Mouse (Mus musculus) G1E (cell line): ENCODE data around the gene Nif3l1. TPM values are rescaled to one million over a fixed set of nuclear protein-coding genes. Genes with fewer than 3 reads are reported as not detected.

ENCODE experiments used
- ATAC-seq: 2 replicates; pipeline ENCODE4 v1.8.0; 2016; ENCODE audit warnings: mild to moderate bottlenecking; ENCODE audit not compliant: insufficient number of reproducible peaks, poor library complexity, low FRiP score, severe bottlenecking; ENCODE audit errors: extremely low read depth
- DNase-seq: peaks from one replicate; pipeline ENCODE4 v3.0.0; 2012; ENCODE audit warnings: low spot score
- H3K27me3 ChIP-seq: 2 replicates; pipeline ENCODE4 v1.6.1; 2012; ENCODE audit warnings: mild to moderate bottlenecking, low read length, inconsistent platforms; ENCODE audit not compliant: insufficient read depth
- H3K36me3 ChIP-seq: replicated peaks from 2 replicates; pipeline ENCODE3; 2012; ENCODE audit warnings: mild to moderate bottlenecking, inconsistent platforms
- H3K4me1 ChIP-seq: 2 replicates; pipeline ENCODE4 v1.6.1; 2012; ENCODE audit warnings: low read depth, low read length, inconsistent platforms, mixed read lengths; ENCODE audit not compliant: insufficient read depth
- H3K4me3 ChIP-seq: 2 replicates; pipeline ENCODE4 v1.5.1; 2012; ENCODE audit warnings: low read depth, mild to moderate bottlenecking, inconsistent platforms, low read length, moderate library complexity, mixed read lengths
- H3K9me3 ChIP-seq: replicated peaks from 2 replicates; pipeline ENCODE4 v1.6.1; 2012; ENCODE audit warnings: inconsistent platforms
- CTCF ChIP-seq: IDR thresholded peaks from 2 replicates; pipeline ENCODE4 v1.5.1; 2012; ENCODE audit warnings: low read depth, low read length, inconsistent platforms, mixed read lengths
- GATA1 ChIP-seq: IDR thresholded peaks from 2 replicates; pipeline ENCODE4 v1.6.1; 2012; ENCODE audit warnings: borderline replicate concordance, low read length, inconsistent platforms, mixed read lengths
- GATA2 ChIP-seq: IDR thresholded peaks from 2 replicates; pipeline ENCODE4 v1.6.1; 2012; ENCODE audit warnings: low read depth, low read length, inconsistent platforms, borderline replicate concordance
- POLR2AphosphoS5 ChIP-seq: IDR thresholded peaks from 2 replicates; pipeline ENCODE4 v1.6.1; 2012; ENCODE audit warnings: low read depth, low read length, inconsistent platforms; ENCODE audit not compliant: insufficient replicate concordance
- TAL1 ChIP-seq: conservative IDR thresholded peaks from 2 replicates; pipeline ENCODE4 v1.6.1; 2012; ENCODE audit warnings: low read depth, low read length, inconsistent platforms, mixed read lengths
- polyA plus RNA-seq: library from polyadenylated mRNA; stranded (reverse); fragments of >175 nt; gene quantifications from 2 replicates; pipeline ENCODE4 v1.2.3, GENCODE M21; 2012
- total RNA-seq, 2 experiments: library from RNA; stranded (forward) in 1 of 2; stranded (reverse) in 1 of 2; fragments of 200-1000 nt in 1 of 2; fragments of >200 nt in 1 of 2; fragmentation: Nextera tagmentation in 1 of 2; gene quantifications; 2 replicates each; pipeline ENCODE4 v1.2.3; 2014 to 2017

Gene Nif3l1
- total and polyA plus RNA-seq, 3 experiments, result 10.1 to 69.5 (median 48.7) TPM

DNA sequence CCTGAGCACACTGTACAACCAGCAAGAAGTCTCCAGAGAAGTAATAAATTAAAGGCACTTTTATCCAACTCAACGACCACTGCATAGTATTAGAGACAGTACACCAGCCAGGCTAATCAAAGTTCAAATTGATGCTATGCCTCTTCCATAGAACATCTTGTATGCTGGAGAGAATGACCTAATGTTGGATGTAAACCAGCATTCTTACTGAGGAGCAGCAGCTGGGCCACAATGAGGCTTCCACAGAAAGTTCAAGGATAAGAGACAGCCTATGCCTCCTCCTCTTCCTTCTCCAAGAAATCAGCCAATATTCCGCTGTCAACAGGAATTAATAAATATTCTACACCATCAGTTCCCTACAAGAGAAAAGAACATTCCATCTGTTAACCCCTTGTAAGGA is 19.0 kb downstream of the Nif3l1 start:
- ATAC-seq, result no peak
- H3K27me3 ChIP-seq, result no peaks in the 10 kb centered on the region
- DNase-seq, result no peak
- no peaks in the 10 kb centered on the region for H3K9me3 ChIP-seq
- H3K4me3 ChIP-seq, result no peak overlapping the region
- H3K36me3 ChIP-seq, result peaks cover 92% of the 10 kb centered on the region
- H3K4me1 ChIP-seq, result no peaks in the 10 kb centered on the region
- TF ChIP-seq POLR2AphosphoS5, result no peak
- TF ChIP-seq GATA2, result no peak
- no peak for TF ChIP-seq TAL1
- no peak for TF ChIP-seq GATA1
- TF ChIP-seq CTCF, result no peak

DNA sequence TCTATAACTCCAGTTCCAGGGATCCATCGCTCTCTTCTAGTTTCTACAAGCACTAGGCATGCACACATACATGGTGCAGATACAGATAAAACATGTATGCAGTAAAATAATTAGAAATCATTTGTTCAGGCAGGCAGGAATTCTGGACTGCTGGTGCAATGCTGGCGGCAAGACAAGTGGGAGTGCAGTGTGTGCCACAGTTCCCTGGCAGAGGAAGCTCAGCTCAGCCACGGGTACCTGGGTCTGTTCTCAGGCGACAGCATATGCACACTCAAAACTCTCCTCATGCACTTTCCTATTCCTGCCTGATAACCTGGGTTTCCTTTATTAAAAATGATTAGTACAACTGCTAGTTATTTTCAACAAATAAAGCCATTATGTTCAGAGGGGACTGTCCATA is 20.1 kb downstream of the Nif3l1 start:
- H3K36me3 ChIP-seq, result peaks cover 94% of the 10 kb centered on the region
- DNase-seq (no peak), ATAC-seq (no peak)
- H3K4me3 ChIP-seq, result no peak overlapping the region
- TF ChIP-seq GATA1 (no peak), POLR2AphosphoS5 (no peak), TAL1 (no peak), CTCF (no peak), GATA2 (no peak)
- H3K4me1 ChIP-seq, result no peaks in the 10 kb centered on the region
- no peaks in the 10 kb centered on the region for H3K27me3 ChIP-seq
- no peaks in the 10 kb centered on the region for H3K9me3 ChIP-seq

DNA sequence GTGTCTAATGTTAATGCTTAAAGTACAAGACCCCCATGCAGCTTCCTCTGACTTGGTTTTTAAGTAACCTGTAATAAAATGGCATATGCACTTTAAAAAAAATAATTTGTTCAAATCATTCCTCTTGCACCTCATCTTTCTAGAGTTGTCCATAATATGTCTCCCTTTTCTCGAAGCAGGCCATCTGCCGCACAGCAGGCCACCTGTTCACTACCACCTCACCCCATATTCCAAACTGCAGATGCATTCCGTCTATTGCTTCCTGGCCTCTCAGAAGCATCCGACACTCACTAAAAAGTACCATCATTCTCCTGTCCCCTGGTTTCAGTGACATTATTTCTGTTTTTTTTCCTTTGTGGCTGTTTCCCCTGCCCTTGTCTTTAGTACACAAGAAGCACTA is 20.6 kb downstream of the Nif3l1 start:
- H3K36me3 ChIP-seq, result peaks cover 94% of the 10 kb centered on the region
- no peaks in the 10 kb centered on the region for H3K9me3 ChIP-seq
- H3K27me3 ChIP-seq, result no peaks in the 10 kb centered on the region
- H3K4me3 ChIP-seq, result no peak overlapping the region
- H3K4me1 ChIP-seq, result no peaks in the 10 kb centered on the region
- TF ChIP-seq TAL1 (no peak), CTCF (no peak), GATA1 (no peak), GATA2 (no peak), POLR2AphosphoS5 (no peak)
- no peak for ATAC-seq
- no peak for DNase-seq

DNA sequence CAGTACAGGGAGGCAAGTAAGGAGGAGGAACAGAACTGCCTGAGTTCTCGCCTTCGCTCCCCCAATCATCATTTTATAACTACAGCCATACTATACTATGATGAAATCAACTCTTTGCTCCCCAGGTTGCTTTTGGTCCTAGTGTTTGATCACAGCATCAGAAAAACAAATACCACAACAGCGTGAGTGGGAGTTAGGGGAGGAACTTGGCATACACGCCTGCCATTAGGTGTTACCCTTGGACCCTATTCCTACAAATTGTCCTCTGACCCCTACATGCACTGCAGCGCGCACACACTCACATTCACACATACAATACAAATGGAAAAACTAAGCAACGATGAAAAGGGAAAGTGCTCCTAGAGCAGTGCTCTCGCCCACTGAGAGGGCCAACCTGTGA is 30.7 kb downstream of the Nif3l1 start:
- DNase-seq (no peak), ATAC-seq (no peak)
- Histone ChIP-seq H3K4me1 (no peaks in the 10 kb centered on the region), H3K4me3 (no peak overlapping the region), H3K9me3 (no peaks in the 10 kb centered on the region), H3K27me3 (no peaks in the 10 kb centered on the region), H3K36me3 (peaks cover 90% of the 10 kb centered on the region)
- no peak for TF ChIP-seq CTCF
- no peak for TF ChIP-seq POLR2AphosphoS5
- TF ChIP-seq TAL1, result no peak
- TF ChIP-seq GATA1, result no peak
- TF ChIP-seq GATA2, result no peak

DNA sequence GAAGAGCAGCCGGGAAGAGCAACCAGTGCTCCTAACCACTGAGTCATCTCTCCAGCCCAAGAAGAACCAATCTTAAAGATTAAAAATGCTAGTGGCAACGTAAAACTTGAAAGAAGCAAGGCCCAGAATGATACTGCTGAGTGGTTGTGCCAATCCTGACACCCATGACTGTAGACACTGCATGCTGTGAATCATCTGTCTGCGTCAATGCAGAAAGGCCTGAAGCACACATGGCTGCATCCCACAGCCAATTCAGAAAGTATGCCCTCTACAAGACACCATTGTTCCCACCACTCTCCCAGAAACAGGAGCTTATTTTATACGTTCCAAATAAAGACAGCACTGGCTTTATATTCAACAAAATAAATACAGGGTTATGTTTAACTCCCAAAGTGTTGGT is 37.7 kb downstream of the Nif3l1 start:
- ATAC-seq, result no peak

DNA sequence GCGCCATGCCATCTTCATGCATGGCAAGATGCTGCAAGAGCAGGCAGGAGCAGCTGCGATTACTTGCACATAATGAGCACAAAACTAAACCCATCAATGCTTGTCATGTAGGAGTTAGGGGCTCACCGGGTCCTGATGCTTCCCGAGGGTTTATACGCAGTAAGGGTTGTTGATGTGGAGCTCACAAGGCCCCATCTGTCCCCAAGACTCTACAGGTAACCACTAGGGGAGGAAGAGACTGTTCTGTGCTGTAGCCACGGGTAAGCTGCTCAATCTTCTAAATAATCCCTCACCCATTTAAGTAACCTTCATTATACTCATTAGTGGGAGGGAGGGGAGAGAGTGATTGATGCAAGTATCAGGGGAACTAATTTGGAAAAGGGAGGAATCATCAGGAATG is 50.7 kb downstream of the Nif3l1 start:
- H3K36me3 ChIP-seq, result peaks cover 91% of the 10 kb centered on the region
- H3K4me3 ChIP-seq, result no peak overlapping the region
- H3K27me3 ChIP-seq, result no peaks in the 10 kb centered on the region
- DNase-seq, result no peak
- H3K9me3 ChIP-seq, result no peaks in the 10 kb centered on the region
- no peak for TF ChIP-seq CTCF
- ATAC-seq, result no peak
- no peaks in the 10 kb centered on the region; the same call in 1 of the 2 replicates for H3K4me1 ChIP-seq

More for the DNA sequence above, 37.7 kb downstream of the Nif3l1 start:
- Histone ChIP-seq H3K9me3 (no peaks in the 10 kb centered on the region), H3K27me3 (no peaks in the 10 kb centered on the region), H3K4me3 (no peak overlapping the region), H3K36me3 (peaks cover 90% of the 10 kb centered on the region), H3K4me1 (no peaks in the 10 kb centered on the region)
- DNase-seq, result no peak
- TF ChIP-seq GATA2 (no peak), GATA1 (no peak), POLR2AphosphoS5 (no peak), TAL1 (no peak)

DNA sequence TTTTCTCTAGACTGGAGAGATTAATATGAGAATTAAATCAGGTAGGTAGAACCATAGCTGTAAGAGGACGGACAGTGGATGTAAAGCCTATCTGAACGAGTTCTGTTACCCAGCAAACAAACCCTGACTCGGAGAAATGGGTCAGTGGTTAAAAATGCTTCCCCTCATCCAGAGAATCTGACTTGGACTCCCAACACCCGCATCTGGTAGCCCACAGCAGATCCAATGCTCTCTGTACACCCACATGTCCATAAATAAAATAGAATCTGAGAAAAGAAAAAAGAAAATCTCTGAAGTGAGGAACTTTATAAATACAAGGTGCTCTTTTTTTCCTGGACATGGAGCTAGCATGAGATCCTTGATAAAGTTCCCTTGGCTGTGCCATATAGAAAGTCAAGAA is 52.7 kb downstream of the Nif3l1 start:
- peaks cover 4% of the 10 kb centered on the region; the same call in 1 of the 2 replicates for H3K4me1 ChIP-seq
- no peak for DNase-seq
- H3K36me3 ChIP-seq, result peaks cover 78% of the 10 kb centered on the region
- TF ChIP-seq GATA1, result no peak
- no peak for TF ChIP-seq TAL1
- TF ChIP-seq CTCF, result no peak
- no peak for TF ChIP-seq GATA2
- H3K9me3 ChIP-seq, result no peaks in the 10 kb centered on the region
- H3K27me3 ChIP-seq, result no peaks in the 10 kb centered on the region
- no peak overlapping the region for H3K4me3 ChIP-seq
- ATAC-seq, result no peak
